Mouse (Mus musculus): ENCODE measurements around the gene Gm10376. TPM values are rescaled to one million over a fixed set of nuclear protein-coding genes. Genes with fewer than 3 reads are reported as not detected.
"Not testable (repeated sequence)": the region's sequence is repeated elsewhere in the genome, so short reads cannot be mapped to it uniquely, and the experiment has no call there.

Gm10376 gene
- not detected in 2 replicates for polyA plus RNA-seq (2014; fragmentation: Nextera tagmentation; extraction: Ambion mirVana)

DNA sequence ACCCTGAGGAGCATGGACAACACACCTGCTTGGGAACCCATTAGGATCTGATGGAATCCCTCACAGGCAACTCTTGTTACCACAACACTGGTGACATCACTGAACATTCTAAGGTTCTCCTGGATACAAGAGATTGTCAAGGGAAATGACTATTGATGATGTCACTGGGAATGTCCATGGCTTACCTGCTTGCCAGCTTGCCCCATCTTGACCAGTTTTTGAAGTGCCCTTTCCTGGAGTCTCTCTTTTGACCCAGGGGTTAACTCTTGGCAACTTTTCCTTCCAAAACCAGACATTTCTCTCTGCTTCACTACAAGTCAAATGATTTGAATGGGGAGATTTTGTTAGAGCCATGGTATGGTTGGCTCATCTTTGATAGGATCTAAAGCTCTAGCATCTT lies at the start of gene Gm10376:
Gene Gm10376 (minus strand): TSS at position 101 of the 400 bp plus-strand sequence.
- H3K9ac ChIP-seq (ENCODE audit: low read length); ATAC-seq (ENCODE audit: insufficient number of reproducible peaks, low FRiP score, low TSS enrichment, low read depth); H3K27ac ChIP-seq (replicated peaks; ENCODE audit: low read depth, low read length); DNase-seq (ENCODE audit: low spot score); H3K4me2 ChIP-seq (ENCODE audit: low read depth, severe bottlenecking); H3K27me3 ChIP-seq (ENCODE audit: control insufficient read depth, insufficient read depth, low read length); H3K4me3 ChIP-seq (ENCODE audit: low read depth, low read length); H3K36me3 ChIP-seq (ENCODE audit: control insufficient read depth, insufficient read depth, low read length); H3K4me1 ChIP-seq (ENCODE audit: control insufficient read depth, insufficient read depth, low read length); H3K9me3 ChIP-seq (ENCODE audit: control insufficient read depth, low read length): not testable (repeated sequence)

DNA sequence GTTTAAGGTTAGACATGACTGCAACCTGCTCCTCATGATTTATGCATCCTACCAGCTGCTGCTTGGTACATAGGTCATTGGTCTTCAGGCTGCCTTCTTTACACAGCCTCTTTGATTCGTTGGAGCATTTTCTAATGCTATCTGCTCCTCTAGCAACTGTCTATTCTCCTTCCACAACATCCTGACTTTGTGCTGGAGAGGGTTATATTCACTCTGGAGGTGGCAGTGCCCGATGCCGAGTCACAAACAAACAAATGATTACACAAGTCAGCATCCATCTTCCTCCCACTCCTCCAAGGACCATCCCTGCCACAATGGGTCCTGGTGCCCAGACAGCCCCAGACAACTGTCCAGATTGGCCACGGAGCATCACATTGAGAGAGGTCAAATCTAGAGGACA lies 44.8 kb upstream of the Gm10376 start:
- ATAC-seq (ENCODE audit: insufficient number of reproducible peaks, low FRiP score, low TSS enrichment, low read depth); H3K4me2 ChIP-seq (ENCODE audit: low read depth, severe bottlenecking); H3K9ac ChIP-seq (ENCODE audit: low read length); DNase-seq (ENCODE audit: low spot score); H3K27me3 ChIP-seq (ENCODE audit: control insufficient read depth, insufficient read depth, low read length); H3K4me3 ChIP-seq (ENCODE audit: low read depth, low read length); H3K9me3 ChIP-seq (ENCODE audit: control insufficient read depth, low read length); H3K4me1 ChIP-seq (ENCODE audit: control insufficient read depth, insufficient read depth, low read length); H3K27ac ChIP-seq (replicated peaks; ENCODE audit: low read depth, low read length); H3K36me3 ChIP-seq (ENCODE audit: control insufficient read depth, insufficient read depth, low read length): not testable (repeated sequence)
- WGBS, result 80% methylated on average over 4 of the region's 4 CpGs

DNA sequence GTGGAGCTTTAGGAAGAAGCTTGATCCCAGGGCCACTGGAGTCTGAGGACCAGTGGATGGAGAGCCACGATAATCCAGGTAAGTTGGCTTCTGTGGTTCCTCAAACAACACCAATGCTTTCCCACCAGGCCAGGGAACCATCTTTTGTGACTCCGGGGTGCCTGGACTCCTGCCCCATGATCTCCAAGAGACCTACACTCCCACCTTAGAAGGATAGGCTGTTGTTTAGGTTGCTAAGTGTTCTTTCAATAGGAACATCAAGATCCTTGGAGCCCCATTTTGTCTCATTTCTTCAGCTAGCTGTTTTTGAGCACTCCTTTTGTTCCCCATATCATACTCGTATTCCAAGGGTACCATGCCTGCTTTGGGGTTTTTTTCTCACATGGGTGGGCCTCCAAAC lies 42.6 kb upstream of the Gm10376 start:
- H3K4me3 ChIP-seq (ENCODE audit: low read depth, low read length); H3K27me3 ChIP-seq (ENCODE audit: control insufficient read depth, insufficient read depth, low read length); H3K4me1 ChIP-seq (ENCODE audit: control insufficient read depth, insufficient read depth, low read length); H3K9ac ChIP-seq (ENCODE audit: low read length); H3K36me3 ChIP-seq (ENCODE audit: control insufficient read depth, insufficient read depth, low read length); H3K4me2 ChIP-seq (ENCODE audit: low read depth, severe bottlenecking); DNase-seq (ENCODE audit: low spot score); ATAC-seq (ENCODE audit: insufficient number of reproducible peaks, low FRiP score, low TSS enrichment, low read depth); H3K9me3 ChIP-seq (ENCODE audit: control insufficient read depth, low read length); H3K27ac ChIP-seq (replicated peaks; ENCODE audit: low read depth, low read length): not testable (repeated sequence)
- WGBS, result 88% methylated on average over 3 of the region's 3 CpGs

DNA sequence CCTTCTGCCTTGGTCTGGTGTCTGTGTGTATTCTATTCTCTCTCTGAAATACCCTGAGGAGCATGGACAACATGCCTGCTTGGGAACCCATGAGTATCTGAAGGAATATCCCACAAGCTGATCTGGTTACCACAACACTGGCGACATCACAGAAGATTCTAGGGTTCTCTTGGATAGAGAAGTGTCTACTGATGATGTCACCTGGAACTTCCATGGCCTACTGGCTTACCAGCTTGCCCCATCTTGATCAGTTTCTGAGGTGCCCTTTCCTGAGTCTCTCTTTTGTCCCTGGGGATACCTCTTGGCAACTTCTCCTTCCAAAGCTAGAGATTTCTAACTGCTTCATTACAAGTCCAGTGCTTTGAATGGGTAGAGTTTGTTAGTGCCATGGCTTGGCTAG lies 21.9 kb downstream of the Gm10376 start, which contains the start of gene Gm8082:
Gene Gm8082 (minus strand): TSS at position 101 of the 400 bp plus-strand sequence.
- H3K9me3 ChIP-seq (ENCODE audit: control insufficient read depth, low read length); H3K4me3 ChIP-seq (ENCODE audit: low read depth, low read length); H3K36me3 ChIP-seq (ENCODE audit: control insufficient read depth, insufficient read depth, low read length); H3K9ac ChIP-seq (ENCODE audit: low read length); H3K27me3 ChIP-seq (ENCODE audit: control insufficient read depth, insufficient read depth, low read length); H3K4me1 ChIP-seq (ENCODE audit: control insufficient read depth, insufficient read depth, low read length); H3K27ac ChIP-seq (replicated peaks; ENCODE audit: low read depth, low read length); H3K4me2 ChIP-seq (ENCODE audit: low read depth, severe bottlenecking); DNase-seq (ENCODE audit: low spot score); ATAC-seq (ENCODE audit: insufficient number of reproducible peaks, low FRiP score, low TSS enrichment, low read depth): not testable (repeated sequence)
- WGBS, result no CpG with 5 or more reads among the region's 1 CpGs

Other genes starting within 250 kb of the Gm10376 start
- not detected in 2 replicates for gene Gm3015, start 246.8 kb downstream of the Gm10376 start, polyA plus RNA-seq (2014; fragmentation: Nextera tagmentation; extraction: Ambion mirVana)
- gene Gm10377, start 217.6 kb downstream of the Gm10376 start, polyA plus RNA-seq (2014; fragmentation: Nextera tagmentation; extraction: Ambion mirVana), result not detected in 2 replicates
- not detected in 2 replicates for gene Gm21977, start 162.2 kb downstream of the Gm10376 start, polyA plus RNA-seq (2014; fragmentation: Nextera tagmentation; extraction: Ambion mirVana)
- not detected in 2 replicates for gene Gm8082, start 22.0 kb downstream of the Gm10376 start, polyA plus RNA-seq (2014; fragmentation: Nextera tagmentation; extraction: Ambion mirVana)
- not detected in 2 replicates for gene Gm8094, start 61.0 kb upstream of the Gm10376 start, polyA plus RNA-seq (2014; fragmentation: Nextera tagmentation; extraction: Ambion mirVana)
- gene Gm8104, start 85.0 kb upstream of the Gm10376 start, polyA plus RNA-seq (2014; fragmentation: Nextera tagmentation; extraction: Ambion mirVana), result not detected in 2 replicates
- not detected in 2 replicates for gene Gm7233, start 164.2 kb upstream of the Gm10376 start, polyA plus RNA-seq (2014; fragmentation: Nextera tagmentation; extraction: Ambion mirVana)
- gene Gm8122, start 219.7 kb upstream of the Gm10376 start, polyA plus RNA-seq (2014; fragmentation: Nextera tagmentation; extraction: Ambion mirVana), result not detected in 2 replicates
- gene Gm8126, start 243.0 kb upstream of the Gm10376 start, polyA plus RNA-seq (2014; fragmentation: Nextera tagmentation; extraction: Ambion mirVana), result not detected in 2 replicates